Mouse (Mus musculus): Measurements from ENCODE around the gene Htr2c. TPM values are rescaled to one million over a fixed set of nuclear protein-coding genes. Genes with fewer than 3 reads are reported as not detected.

Gene Htr2c
- polyA plus RNA-seq, 2 experiments = 0.06 to 0.21 TPM

DNA sequence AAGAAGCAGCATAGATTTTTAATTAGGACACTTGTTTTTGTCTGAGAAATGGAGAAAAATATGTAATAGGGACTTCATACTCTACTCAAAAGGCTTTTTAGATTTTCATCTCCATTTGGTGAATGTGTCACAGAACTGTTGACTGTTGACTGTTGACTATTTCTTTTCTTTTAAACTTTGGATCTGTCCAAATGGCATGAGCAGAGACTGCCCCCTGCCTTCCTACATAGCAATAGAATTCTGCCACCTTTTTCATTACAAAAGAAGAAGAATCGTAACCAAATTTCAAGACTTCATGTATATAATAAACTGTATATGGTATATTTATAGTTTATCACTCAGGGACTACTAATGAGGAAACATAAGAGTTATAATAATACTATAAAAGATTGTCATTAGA is 3.7 kb upstream of the Htr2c start:
- WGBS = 79% methylated on average over 1 of the region's 1 CpGs
- no peaks in the 10 kb centered on the region for H3K4me1 ChIP-seq (ENCODE audit: control insufficient read depth, insufficient read depth, low read length)
- no peak overlapping the region for H3K27ac ChIP-seq (replicated peaks; ENCODE audit: low read depth, low read length)
- no peak overlapping the region for H3K9ac ChIP-seq (ENCODE audit: low read depth, low read length, severe bottlenecking)
- no peak for DNase-seq (ENCODE audit: low spot score)
- no peak overlapping the region for H3K4me3 ChIP-seq (replicated peaks; ENCODE audit: low read length)
- no peak for ATAC-seq (ENCODE audit: low FRiP score, low read depth)
- peaks cover 21% of the 10 kb centered on the region; the same call in 1 of the 2 replicates for H3K27me3 ChIP-seq (ENCODE audit: control insufficient read depth, insufficient read depth, low read length)
- no peak overlapping the region for H3K4me2 ChIP-seq (replicated peaks; ENCODE audit: low read depth, low read length, severe bottlenecking)
- TF ChIP-seq POLR2A (IDR thresholded peaks at IDR 0.05; ENCODE audit: borderline replicate concordance, extremely low read depth, insufficient read depth, insufficient read length) = no peak
- H3K9me3 ChIP-seq (ENCODE audit: control insufficient read depth, low read length) = no peaks in the 10 kb centered on the region
- H3K36me3 ChIP-seq (ENCODE audit: control insufficient read depth, insufficient read depth, low read length) = no peaks in the 10 kb centered on the region

DNA sequence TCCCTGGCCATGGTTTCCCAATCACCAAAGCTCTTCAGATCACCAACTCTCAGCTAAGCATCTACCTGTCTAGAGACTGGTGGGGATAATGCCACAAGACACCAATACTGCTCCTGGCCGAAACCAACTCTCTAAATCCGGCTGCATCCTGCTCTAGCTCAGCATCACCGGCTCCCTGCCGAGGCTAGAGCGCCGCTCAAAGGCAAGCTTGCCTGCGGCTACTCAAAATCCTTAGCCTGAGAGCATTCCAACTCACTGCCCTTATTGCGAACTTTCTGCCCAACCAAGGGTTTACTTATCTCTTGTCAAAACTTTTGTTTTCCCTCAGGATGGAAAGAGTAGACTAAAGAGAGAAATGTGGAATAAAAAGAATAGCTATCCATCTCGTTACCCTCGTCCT is 2.4 kb upstream of the Htr2c start:
- Histone ChIP-seq H3K4me3 (replicated peaks; ENCODE audit: low read length) (no peak overlapping the region), H3K27me3 (ENCODE audit: control insufficient read depth, insufficient read depth, low read length) (peaks cover 21% of the 10 kb centered on the region; the same call in 1 of the 2 replicates), H3K27ac (replicated peaks; ENCODE audit: low read depth, low read length) (no peak overlapping the region), H3K4me2 (replicated peaks; ENCODE audit: low read depth, low read length, severe bottlenecking) (no peak overlapping the region), H3K4me1 (ENCODE audit: control insufficient read depth, insufficient read depth, low read length) (no peaks in the 10 kb centered on the region), H3K9me3 (ENCODE audit: control insufficient read depth, low read length) (no peaks in the 10 kb centered on the region), H3K36me3 (ENCODE audit: control insufficient read depth, insufficient read depth, low read length) (no peaks in the 10 kb centered on the region), H3K9ac (ENCODE audit: low read depth, low read length, severe bottlenecking) (no peak overlapping the region)
- TF ChIP-seq POLR2A (IDR thresholded peaks at IDR 0.05; ENCODE audit: borderline replicate concordance, extremely low read depth, insufficient read depth, insufficient read length) = no peak
- DNase-seq (ENCODE audit: low spot score) (no peak), ATAC-seq (ENCODE audit: low FRiP score, low read depth) (no peak)
- WGBS = 24% methylated on average over 10 of the region's 10 CpGs

DNA sequence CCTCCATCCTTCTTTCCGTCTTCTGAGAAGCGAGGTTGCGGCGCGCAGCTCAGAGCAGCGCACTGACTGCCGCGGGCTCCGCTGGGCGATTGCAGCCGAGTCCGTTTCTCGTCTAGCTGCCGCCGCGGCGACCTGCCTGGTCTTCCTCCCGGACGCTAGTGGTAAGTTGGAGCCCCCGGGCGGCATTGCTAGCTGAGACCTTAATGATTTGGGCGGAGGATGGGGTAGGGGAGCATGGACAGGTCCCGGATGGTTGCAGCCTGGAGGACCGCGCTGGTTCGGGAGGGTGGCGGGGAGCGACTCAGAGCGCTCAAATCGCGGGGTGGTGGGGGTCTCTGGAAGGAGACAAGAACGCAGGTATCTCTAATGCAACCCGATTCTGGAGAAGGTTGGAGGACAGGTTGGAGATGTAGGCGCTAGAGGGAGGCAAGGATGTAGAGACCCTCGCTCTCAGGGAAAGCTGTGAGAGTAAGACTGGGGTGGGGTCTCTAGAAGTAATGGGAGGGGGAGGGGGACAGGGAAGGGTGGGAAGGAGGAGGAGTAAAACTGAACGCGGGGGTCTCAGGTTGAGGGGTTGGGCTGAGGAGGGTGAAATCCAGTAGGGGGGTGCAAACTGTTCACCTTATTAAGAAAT is 718 bp downstream of the Htr2c start:
- Histone ChIP-seq H3K9me3 (ENCODE audit: control insufficient read depth, low read length) (no peaks in the 10 kb centered on the region), H3K9ac (ENCODE audit: low read depth, low read length, severe bottlenecking) (no peak overlapping the region), H3K4me3 (replicated peaks; ENCODE audit: low read length) (peak overlapping the region; percentile 28), H3K4me2 (replicated peaks; ENCODE audit: low read depth, low read length, severe bottlenecking) (peak overlapping the region; percentile 47), H3K27me3 (ENCODE audit: control insufficient read depth, insufficient read depth, low read length) (peaks cover 21% of the 10 kb centered on the region; the same call in 1 of the 2 replicates), H3K4me1 (ENCODE audit: control insufficient read depth, insufficient read depth, low read length) (no peaks in the 10 kb centered on the region), H3K36me3 (ENCODE audit: control insufficient read depth, insufficient read depth, low read length) (no peaks in the 10 kb centered on the region), H3K27ac (replicated peaks; ENCODE audit: low read depth, low read length) (no peak overlapping the region)
- DNase-seq (ENCODE audit: low spot score) (no peak), ATAC-seq (ENCODE audit: low FRiP score, low read depth) (no peak)
- no peak for TF ChIP-seq POLR2A (IDR thresholded peaks at IDR 0.05; ENCODE audit: borderline replicate concordance, extremely low read depth, insufficient read depth, insufficient read length)
- 19% methylated on average over 36 of the region's 37 CpGs for WGBS

DNA sequence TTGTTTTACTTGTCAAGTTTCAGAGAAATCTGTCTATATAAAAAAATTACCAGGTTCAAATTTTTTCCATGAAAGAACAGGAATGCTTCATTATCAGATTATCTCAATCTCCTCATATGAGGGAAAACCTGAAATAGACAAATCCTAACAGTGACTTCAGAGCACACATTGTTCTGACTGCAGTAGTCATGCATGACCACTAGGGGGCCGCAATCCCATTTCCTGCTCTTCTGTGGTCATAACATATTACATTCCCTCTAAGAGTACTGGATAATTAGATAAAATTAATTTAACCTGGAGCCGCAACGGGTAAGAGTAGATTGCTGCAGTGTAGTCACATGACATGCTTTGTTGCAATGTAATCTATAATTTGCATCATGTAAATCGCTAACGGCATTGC is 17.6 kb downstream of the Htr2c start:
- Histone ChIP-seq H3K36me3 (ENCODE audit: control insufficient read depth, insufficient read depth, low read length) (no peaks in the 10 kb centered on the region), H3K4me3 (replicated peaks; ENCODE audit: low read length) (no peak overlapping the region), H3K27me3 (ENCODE audit: control insufficient read depth, insufficient read depth, low read length) (no peaks in the 10 kb centered on the region), H3K27ac (replicated peaks; ENCODE audit: low read depth, low read length) (no peak overlapping the region), H3K4me2 (replicated peaks; ENCODE audit: low read depth, low read length, severe bottlenecking) (no peak overlapping the region), H3K9ac (ENCODE audit: low read depth, low read length, severe bottlenecking) (no peak overlapping the region), H3K4me1 (ENCODE audit: control insufficient read depth, insufficient read depth, low read length) (no peaks in the 10 kb centered on the region), H3K9me3 (ENCODE audit: control insufficient read depth, low read length) (no peaks in the 10 kb centered on the region)
- WGBS = 60% methylated on average over 5 of the region's 5 CpGs
- TF ChIP-seq POLR2A (IDR thresholded peaks at IDR 0.05; ENCODE audit: borderline replicate concordance, extremely low read depth, insufficient read depth, insufficient read length) = no peak
- DNase-seq (ENCODE audit: low spot score) (no peak), ATAC-seq (ENCODE audit: low FRiP score, low read depth) (no peak)

DNA sequence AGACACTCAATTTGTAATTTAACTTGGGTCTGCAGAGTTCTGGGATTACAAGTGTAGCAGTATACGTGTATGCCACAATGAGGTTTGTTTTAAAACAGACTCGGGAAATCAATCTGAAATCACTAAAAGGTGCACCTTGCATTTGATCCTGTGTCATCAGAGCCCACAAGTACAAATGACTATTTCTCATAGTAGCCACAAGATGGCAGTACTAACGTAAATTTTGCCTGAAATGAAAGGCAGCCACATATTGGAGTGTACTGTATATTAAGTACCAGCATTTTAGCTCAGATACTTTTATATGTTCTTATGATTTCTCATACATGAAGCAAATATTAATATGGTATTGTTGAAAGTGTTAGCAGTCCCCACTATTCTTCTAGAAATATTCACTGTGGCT is 93.4 kb downstream of the Htr2c start:
- Histone ChIP-seq H3K27me3 (ENCODE audit: control insufficient read depth, insufficient read depth, low read length) (no peaks in the 10 kb centered on the region), H3K9ac (ENCODE audit: low read depth, low read length, severe bottlenecking) (no peak overlapping the region), H3K36me3 (ENCODE audit: control insufficient read depth, insufficient read depth, low read length) (no peaks in the 10 kb centered on the region), H3K4me1 (ENCODE audit: control insufficient read depth, insufficient read depth, low read length) (no peaks in the 10 kb centered on the region), H3K4me2 (replicated peaks; ENCODE audit: low read depth, low read length, severe bottlenecking) (no peak overlapping the region), H3K27ac (replicated peaks; ENCODE audit: low read depth, low read length) (no peak overlapping the region), H3K9me3 (ENCODE audit: control insufficient read depth, low read length) (no peaks in the 10 kb centered on the region), H3K4me3 (replicated peaks; ENCODE audit: low read length) (no peak overlapping the region)
- no peak for TF ChIP-seq POLR2A (IDR thresholded peaks at IDR 0.05; ENCODE audit: borderline replicate concordance, extremely low read depth, insufficient read depth, insufficient read length)
- DNase-seq (ENCODE audit: low spot score) (peak; percentile 22), ATAC-seq (ENCODE audit: low FRiP score, low read depth) (no peak)
- 26% methylated on average over 3 of the region's 3 CpGs for WGBS
